Mouse (Mus musculus) B cell, adult 2 months (primary cell): ENCODE data around the gene Snd1.

Experiments used
- DNase-seq, 2 experiments: peaks; one replicate each; pipeline ENCODE4 v3.0.0; 2022

Snd1 gene

GRCm38 (mm10) chr6:28982817-28983216, 507.9 kb downstream of the Snd1 start:
- no peak for DNase-seq
